Mouse (Mus musculus): ENCODE results near the gene Rsbn1l.

GRCm38 (mm10) chr5:20861901-20862300 lies 94.3 kb downstream of the Rsbn1l start:
- TF ChIP-seq CTCF (IDR thresholded peaks at IDR 0.05; ENCODE audit: control insufficient read depth, insufficient read depth, insufficient read length) (no peak), MYOD1 (IDR thresholded peaks at IDR 0.05; ENCODE audit: control insufficient read depth, insufficient read length, low read depth) (no peak), MAX (IDR thresholded peaks at IDR 0.05) (no peak), USF1 (IDR thresholded peaks at IDR 0.05; ENCODE audit: low read depth) (no peak), MYOG (IDR thresholded peaks at IDR 0.05; ENCODE audit: control insufficient read depth, extremely low read depth, insufficient read length) (no peak)
